In the genomic region with DNA sequence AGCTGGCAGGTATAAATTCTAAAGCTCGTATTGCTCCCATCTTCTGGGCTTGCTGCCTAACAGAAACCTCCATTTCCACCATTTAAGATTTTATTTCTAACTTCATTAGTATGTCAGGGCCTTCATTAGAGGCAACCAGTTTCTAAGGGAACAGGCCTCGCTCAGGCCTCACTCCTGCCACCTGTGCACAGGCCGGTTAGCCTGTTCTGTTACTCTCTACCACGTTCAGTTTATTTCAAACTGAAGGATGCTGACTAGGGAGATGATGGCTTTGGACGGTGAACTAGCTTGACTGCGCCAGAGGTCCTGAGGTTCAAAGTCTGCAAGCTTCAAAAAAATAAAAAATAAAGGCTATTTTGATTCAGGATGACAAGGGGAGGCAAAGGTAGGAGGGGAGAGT, we compare ENCODE assay signal across 8 mouse cellular contexts. TPM values are rescaled to one million over a fixed set of nuclear protein-coding genes. Genes with fewer than 3 reads are reported as not detected.
DNase-seq lines count a peak whose midpoint lies in the region; ATAC-seq and TF ChIP-seq lines count a peak whose summit lies in the region.

No protein-coding gene starts in this region.

- TF ChIP-seq CTCF in G1E (IDR thresholded peaks at IDR 0.05; ENCODE audit: low read depth, low read length): no peak
- no peak for TF ChIP-seq CTCF in embryonic fibroblast, embryonic 13.5 days (IDR thresholded peaks at IDR 0.05; ENCODE audit: borderline replicate concordance, insufficient read depth, low read length)

- no peaks in the 10 kb centered on the region for H3K9me3 ChIP-seq in heart, embryonic 11.5 days (replicated peaks; ENCODE audit: control insufficient read depth, low read length)
- no peaks in the 10 kb centered on the region for H3K9me3 ChIP-seq in G1E (replicated peaks)
- H3K9me3 ChIP-seq in kidney, embryonic 16.5 days (ENCODE audit: low read length): no peaks in the 10 kb centered on the region
- H3K9me3 ChIP-seq in midbrain, embryonic 16.5 days (replicated peaks; ENCODE audit: control insufficient read depth, low read length, poor library complexity, severe bottlenecking): no peaks in the 10 kb centered on the region

- peak overlapping the region; percentile 82 for H3K4me2 ChIP-seq in heart, embryonic 11.5 days
- peak overlapping the region; percentile 88 for H3K4me2 ChIP-seq in kidney, embryonic 16.5 days (replicated peaks; ENCODE audit: low read depth, low read length)
- peak overlapping the region; percentile 64 for H3K4me2 ChIP-seq in midbrain, embryonic 16.5 days (ENCODE audit: low read length)

- H3K27ac ChIP-seq in heart, embryonic 11.5 days (ENCODE audit: low read depth, low read length): peak overlapping the region; percentile 95
- H3K27ac ChIP-seq in embryonic fibroblast, embryonic 13.5 days (ENCODE audit: insufficient read depth, low read length): peak overlapping the region; percentile 70
- H3K27ac ChIP-seq in kidney, embryonic 16.5 days (ENCODE audit: low read length): peak overlapping the region; percentile 97
- H3K27ac ChIP-seq in midbrain, embryonic 16.5 days (ENCODE audit: low read length): peak overlapping the region; percentile 95

- peak; percentile 36; the same call in 1 of the 2 replicates for TF ChIP-seq POLR2A in embryonic fibroblast, embryonic 13.5 days (IDR thresholded peaks at IDR 0.05; ENCODE audit: low read depth, low read length)

- peak overlapping the region; percentile 99 for H3K9ac ChIP-seq in heart, embryonic 11.5 days (ENCODE audit: low read depth, low read length)
- H3K9ac ChIP-seq in kidney, embryonic 16.5 days (replicated peaks; ENCODE audit: low read length): peak overlapping the region; percentile 100
- peak overlapping the region; percentile 92 for H3K9ac ChIP-seq in midbrain, embryonic 16.5 days (ENCODE audit: low read depth, low read length)

- DNase-seq in heart, adult 9 months (ENCODE audit: low spot score in 2 of 2): no peak
- no peak for DNase-seq in G1E (ENCODE audit: low spot score)
- DNase-seq in yolk sac, embryonic 10.5 days (ENCODE audit: low spot score): no peak
- no peak for DNase-seq in adrenal gland, adult (ENCODE audit: inconsistent age in 2 of 2, low spot score in 1 of 2)

- H3K4me1 ChIP-seq in heart, embryonic 11.5 days (ENCODE audit: control insufficient read depth, insufficient read depth, low read length): peaks cover 11% of the 10 kb centered on the region
- H3K4me1 ChIP-seq in G1E (ENCODE audit: insufficient read depth, low read depth, low read length): peaks cover 61% of the 10 kb centered on the region
- H3K4me1 ChIP-seq in embryonic fibroblast, embryonic 13.5 days (ENCODE audit: control insufficient read depth, insufficient read depth, low read length): peaks cover 7% of the 10 kb centered on the region
- H3K4me1 ChIP-seq in kidney, embryonic 16.5 days (ENCODE audit: insufficient read depth, low read length): peaks cover 29% of the 10 kb centered on the region
- H3K4me1 ChIP-seq in midbrain, embryonic 16.5 days (ENCODE audit: control insufficient read depth, insufficient read depth, low read length): peaks cover 35% of the 10 kb centered on the region

- no peaks in the 10 kb centered on the region for H3K27me3 ChIP-seq in heart, embryonic 11.5 days (ENCODE audit: control insufficient read depth, insufficient read depth, low read length)
- peaks cover 15% of the 10 kb centered on the region for H3K27me3 ChIP-seq in G1E (ENCODE audit: insufficient read depth, low read length)
- H3K27me3 ChIP-seq in kidney, embryonic 16.5 days (ENCODE audit: insufficient read depth, low read length): no peaks in the 10 kb centered on the region
- no peaks in the 10 kb centered on the region for H3K27me3 ChIP-seq in midbrain, embryonic 16.5 days (ENCODE audit: control insufficient read depth, insufficient read depth, low read depth, low read length)

- WGBS in heart, embryonic 11.5 days (ENCODE audit: insufficient replicate concordance): 14% methylated on average over 6 of the region's 6 CpGs
- 6% methylated on average over 6 of the region's 6 CpGs for WGBS in kidney, embryonic 16.5 days
- WGBS in midbrain, embryonic 16.5 days: 13% methylated on average over 6 of the region's 6 CpGs

- no peak for ATAC-seq in heart, embryonic 11.5 days (replicated peaks; ENCODE audit: insufficient number of reproducible peaks, low FRiP score, low TSS enrichment)
- no peak for ATAC-seq in G1E (ENCODE audit: extremely low read depth, insufficient number of reproducible peaks, low FRiP score, poor library complexity, severe bottlenecking)
- peak; percentile 11; the same call in 1 of the 2 replicates for ATAC-seq in kidney, embryonic 16.5 days (ENCODE audit: low FRiP score, low TSS enrichment)
- ATAC-seq in midbrain, embryonic 16.5 days: peak; percentile 18; the same call in 1 of the 2 replicates

- H3K4me3 ChIP-seq in heart, embryonic 11.5 days (ENCODE audit: low read depth, low read length): peak overlapping the region; percentile 78
- peak overlapping the region; percentile 87 for H3K4me3 ChIP-seq in G1E (ENCODE audit: low read depth, low read length)
- H3K4me3 ChIP-seq in embryonic fibroblast, embryonic 13.5 days (ENCODE audit: insufficient read depth, low read length): peak overlapping the region; percentile 60
- H3K4me3 ChIP-seq in kidney, embryonic 16.5 days (ENCODE audit: low read length): peak overlapping the region; percentile 88
- peak overlapping the region; percentile 67 for H3K4me3 ChIP-seq in midbrain, embryonic 16.5 days (ENCODE audit: low read depth, low read length)

- peaks cover 5% of the 10 kb centered on the region; the same call in 1 of the 2 replicates for H3K36me3 ChIP-seq in heart, embryonic 11.5 days (ENCODE audit: control insufficient read depth, insufficient read depth, low read length)
- peaks cover 42% of the 10 kb centered on the region for H3K36me3 ChIP-seq in G1E (replicated peaks)
- peaks cover 23% of the 10 kb centered on the region for H3K36me3 ChIP-seq in kidney, embryonic 16.5 days (ENCODE audit: insufficient read depth, low read length)
- peaks cover 6% of the 10 kb centered on the region for H3K36me3 ChIP-seq in midbrain, embryonic 16.5 days (ENCODE audit: control insufficient read depth, insufficient read depth, low read length)

RNA-seq across cellular contexts. Expression of gene Atp5g2, which starts 1.9 kb away (rescaled TPM):
- 76.3 and 82.0 TPM in 2 replicates for polyA plus RNA-seq in heart, embryonic 11.5 days (2014; fragmentation: Nextera tagmentation; extraction: Ambion mirVana)
- total RNA-seq in G1E (2014; fragmentation: Nextera tagmentation) (274 and 321 TPM in 2 replicates), G1E (2017) (77.5 and 80.3 TPM in 2 replicates)
- polyA plus RNA-seq in G1E (2012): 130 and 167 TPM in 2 replicates
- 60.3 and 158 TPM in 2 replicates for polyA plus RNA-seq in embryonic fibroblast, embryonic 13.5 days (2011; ENCODE audit: insufficient read length, low read depth, missing spikeins)
- polyA plus RNA-seq in kidney, embryonic 16.5 days (2015; fragmentation: Nextera tagmentation; extraction: Ambion mirVana): 60.1 and 74.0 TPM in 2 replicates
- polyA plus RNA-seq in midbrain, embryonic 16.5 days (2015; fragmentation: Nextera tagmentation; extraction: Ambion mirVana): 46.9 and 49.8 TPM in 2 replicates

RNA-seq across cellular contexts. Expression of gene Atf7, which starts 45.0 kb away (rescaled TPM):
- polyA plus RNA-seq in heart, embryonic 11.5 days (2014; fragmentation: Nextera tagmentation; extraction: Ambion mirVana): 18.8 and 22.1 TPM in 2 replicates
- total RNA-seq in G1E (2014; fragmentation: Nextera tagmentation): 188 and 200 TPM in 2 replicates
- total RNA-seq in G1E (2017): 19.4 and 29.3 TPM in 2 replicates
- 13.6 and 14.6 TPM in 2 replicates for polyA plus RNA-seq in G1E (2012)
- polyA plus RNA-seq in embryonic fibroblast, embryonic 13.5 days (2011; ENCODE audit: insufficient read length, low read depth, missing spikeins): 64.8 and 68.7 TPM in 2 replicates
- 30.9 and 39.2 TPM in 2 replicates for polyA plus RNA-seq in kidney, embryonic 16.5 days (2015; fragmentation: Nextera tagmentation; extraction: Ambion mirVana)
- 16.0 TPM in 2 replicates for polyA plus RNA-seq in midbrain, embryonic 16.5 days (2015; fragmentation: Nextera tagmentation; extraction: Ambion mirVana)

RNA-seq across cellular contexts. Expression of gene Gm28047, which starts 45.4 kb away (rescaled TPM):
- polyA plus RNA-seq in heart, embryonic 11.5 days (2014; fragmentation: Nextera tagmentation; extraction: Ambion mirVana): not detected in 2 replicates
- not detected in 2 replicates for total RNA-seq in G1E (2014; fragmentation: Nextera tagmentation)
- total RNA-seq in G1E (2017): not detected in 2 replicates
- polyA plus RNA-seq in G1E (2012): 0.04 TPM in 1 of 2 replicates, not detected in the other
- 2.0 TPM in 1 of 2 replicates, not detected in the other for polyA plus RNA-seq in embryonic fibroblast, embryonic 13.5 days (2011; ENCODE audit: insufficient read length, low read depth, missing spikeins)
- 0.36 TPM in 1 of 2 replicates, not detected in the other for polyA plus RNA-seq in kidney, embryonic 16.5 days (2015; fragmentation: Nextera tagmentation; extraction: Ambion mirVana)
- polyA plus RNA-seq in midbrain, embryonic 16.5 days (2015; fragmentation: Nextera tagmentation; extraction: Ambion mirVana): not detected in 2 replicates

RNA-seq across cellular contexts. Expression of gene Calcoco1, which starts 51.7 kb away (rescaled TPM):
- polyA plus RNA-seq in heart, embryonic 11.5 days (2014; fragmentation: Nextera tagmentation; extraction: Ambion mirVana): 33.7 and 47.8 TPM in 2 replicates
- total RNA-seq in G1E (2014; fragmentation: Nextera tagmentation) (41.0 and 46.7 TPM in 2 replicates), G1E (2017) (12.3 and 14.5 TPM in 2 replicates)
- polyA plus RNA-seq in G1E (2012): 14.4 and 15.2 TPM in 2 replicates
- 35.0 and 44.0 TPM in 2 replicates for polyA plus RNA-seq in embryonic fibroblast, embryonic 13.5 days (2011; ENCODE audit: insufficient read length, low read depth, missing spikeins)
- 60.4 and 63.2 TPM in 2 replicates for polyA plus RNA-seq in kidney, embryonic 16.5 days (2015; fragmentation: Nextera tagmentation; extraction: Ambion mirVana)
- 38.3 and 38.7 TPM in 2 replicates for polyA plus RNA-seq in midbrain, embryonic 16.5 days (2015; fragmentation: Nextera tagmentation; extraction: Ambion mirVana)

Comparison
In these comparisons a context has a peak if more than half of its experiments do, and no peak if none do; other contexts are left out.
1. ATAC-seq: peak in kidney, embryonic 16.5 days (single experiment) and midbrain, embryonic 16.5 days (single experiment); none in heart, embryonic 11.5 days (single experiment) and G1E (single experiment).
2. Peak in every context shown above with its lines, with median percentiles within 50 percentile points of each other: H3K27ac ChIP-seq, H3K4me2 ChIP-seq, H3K4me3 ChIP-seq and H3K9ac ChIP-seq.